Mouse (Mus musculus): ENCODE measurements around the gene Arhgdib.

Arhgdib gene

GRCm38 (mm10) chr6:136920320-136921257 is 21.1 kb downstream of the Arhgdib start:
- DNase-seq (ENCODE audit: low spot score): peak; percentile 63

GRCm38 (mm10) chr6:136917885-136918284 is 23.8 kb downstream of the Arhgdib start:
- no peak for DNase-seq (ENCODE audit: low spot score)

- DNase-seq (ENCODE audit: low spot score): no peak
Observed at GRCm38 (mm10) chr6:136915721-136916395, 25.8 kb downstream of the Arhgdib start.

GRCm38 (mm10) chr6:136914234-136914633 is 27.5 kb downstream of the Arhgdib start:
- DNase-seq (ENCODE audit: low spot score): no peak

- DNase-seq (ENCODE audit: low spot score): no peak
Observed at GRCm38 (mm10) chr6:136913384-136914126, 28.1 kb downstream of the Arhgdib start.

GRCm38 (mm10) chr6:136912751-136913265 is 28.9 kb downstream of the Arhgdib start:
- DNase-seq (ENCODE audit: low spot score): no peak

GRCm38 (mm10) chr6:136910247-136910890 is 31.3 kb downstream of the Arhgdib start:
- no peak for DNase-seq (ENCODE audit: low spot score)

- DNase-seq (ENCODE audit: low spot score): no peak
Observed at GRCm38 (mm10) chr6:136906937-136907293, 34.8 kb downstream of the Arhgdib start.

- DNase-seq (ENCODE audit: low spot score): no peak
Observed at GRCm38 (mm10) chr6:136906283-136906936, 35.3 kb downstream of the Arhgdib start.

- no peak for DNase-seq (ENCODE audit: low spot score)
Observed at GRCm38 (mm10) chr6:136903885-136904470, 37.7 kb downstream of the Arhgdib start.

GRCm38 (mm10) chr6:136902527-136902926 is 39.2 kb downstream of the Arhgdib start:
- peak; percentile 32 for DNase-seq (ENCODE audit: low spot score)

GRCm38 (mm10) chr6:136901010-136901409 is 40.7 kb downstream of the Arhgdib start:
- DNase-seq (ENCODE audit: low spot score): no peak

- no peak for DNase-seq (ENCODE audit: low spot score)
Observed at GRCm38 (mm10) chr6:136900369-136901009, 41.2 kb downstream of the Arhgdib start.

- DNase-seq (ENCODE audit: low spot score): peak; percentile 50
Observed at GRCm38 (mm10) chr6:136898954-136899353, 42.7 kb downstream of the Arhgdib start.

GRCm38 (mm10) chr6:136898222-136898621 is 43.5 kb downstream of the Arhgdib start:
- DNase-seq (ENCODE audit: low spot score): no peak

GRCm38 (mm10) chr6:136897789-136898188 is 43.9 kb downstream of the Arhgdib start:
- DNase-seq (ENCODE audit: low spot score): no peak

- DNase-seq (ENCODE audit: low spot score): no peak
Observed at GRCm38 (mm10) chr6:136894532-136895339, 47.0 kb downstream of the Arhgdib start.

- DNase-seq (ENCODE audit: low spot score): no peak
Observed at GRCm38 (mm10) chr6:136892002-136892401, 49.7 kb downstream of the Arhgdib start.

- no peak for DNase-seq (ENCODE audit: low spot score)
Observed at GRCm38 (mm10) chr6:136889554-136889953, 52.1 kb downstream of the Arhgdib start.
